Comparison of ENCODE assay signal across 23 mouse cellular contexts in the genomic region with DNA sequence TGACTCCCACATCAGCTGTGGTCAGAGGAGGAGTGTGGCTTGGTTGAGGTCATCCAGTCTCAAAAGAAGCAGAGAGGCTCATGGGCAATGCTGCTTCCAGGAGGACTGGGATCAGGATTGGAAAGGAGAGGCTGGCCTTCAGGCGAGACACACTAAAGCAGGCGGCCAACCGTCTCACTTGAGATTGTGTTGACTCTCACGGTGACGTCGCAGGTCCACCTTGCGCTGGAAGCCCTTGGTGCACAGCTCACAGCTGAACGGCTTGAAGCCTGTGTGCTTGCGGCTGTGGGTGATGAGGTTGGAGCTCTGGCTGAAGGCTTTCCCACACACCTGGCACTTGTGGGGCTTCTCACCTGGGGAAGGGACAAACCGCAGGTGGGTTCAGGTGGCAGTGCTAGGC. TPM values are rescaled to one million over a fixed set of nuclear protein-coding genes. Genes with fewer than 3 reads are reported as not detected.
DNase-seq lines count a peak whose midpoint lies in the region; ATAC-seq and TF ChIP-seq lines count a peak whose summit lies in the region.
"Had no signal": no experiment of that assay in that cellular context is flagged by ENCODE, and none has a peak within 500 bp of the region (broad histone marks: within the 10 kb centered on the region; RNA-seq: fewer than 3 reads in every experiment).

No protein-coding gene starts in this region.

- DNase-seq in liver, postnatal 0 days, result no peak
- DNase-seq in MEL (ENCODE audit: low read depth, low spot score), result peak; percentile 14
- no peak for DNase-seq in liver, embryonic 14.5 days (ENCODE audit: low read depth in 3 of 3, low spot score in 3 of 3)
- DNase-seq in forebrain, embryonic 10.5 days (ENCODE audit: extremely low spot score, low spot score), result no peak
- DNase-seq: adrenal gland, postnatal 10 days; cerebellum, adult 11 months; cerebellum, adult 8-10 months; cerebellum, postnatal 14 days; gastrocnemius, postnatal 10 days; heart, adult 18-20 months had no signal

- peaks cover 93% of the 10 kb centered on the region for H3K4me1 ChIP-seq in liver, embryonic 12.5 days
- peaks cover 21% of the 10 kb centered on the region for H3K4me1 ChIP-seq in liver, postnatal 0 days (ENCODE audit: insufficient read depth)
- peaks cover 6 to 35% of the 10 kb centered on the region in 2 experiments; a peak in 3 of 4 replicates for H3K4me1 ChIP-seq in MEL (ENCODE audit: control insufficient read depth in 1 of 2, insufficient read depth in 2 of 2, low read length in 2 of 2)
- H3K4me1 ChIP-seq in liver, embryonic 14.5 days (replicated peaks; ENCODE audit: control insufficient read depth in 2 of 2, insufficient read depth in 2 of 2, low read length in 1 of 2), result peaks cover 35 to 50% of the 10 kb centered on the region in 2 experiments
- H3K4me1 ChIP-seq in forebrain, embryonic 10.5 days, result peaks cover 21% of the 10 kb centered on the region
- H3K4me1 ChIP-seq in intestine, embryonic 16.5 days (ENCODE audit: control insufficient read depth, insufficient read depth, low read length), result peaks cover 2% of the 10 kb centered on the region; the same call in 1 of the 2 replicates
- H3K4me1 ChIP-seq: forebrain, embryonic 12.5 days had no signal

- 83% methylated on average over 10 of the region's 10 CpGs for WGBS in liver, embryonic 12.5 days (ENCODE audit: insufficient replicate concordance)
- 85% methylated on average over 10 of the region's 10 CpGs for WGBS in liver, postnatal 0 days (ENCODE audit: insufficient replicate concordance)
- WGBS in liver, embryonic 14.5 days (ENCODE audit: insufficient replicate concordance), result 85% methylated on average over 10 of the region's 10 CpGs
- 91% methylated on average over 10 of the region's 10 CpGs for WGBS in forebrain, embryonic 10.5 days
- 78% methylated on average over 10 of the region's 10 CpGs for WGBS in intestine, embryonic 16.5 days

- peak overlapping the region; percentile 31; the same call in 1 of the 2 replicates for H3K9ac ChIP-seq in liver, embryonic 12.5 days
- no peak overlapping the region for H3K9ac ChIP-seq in liver, postnatal 0 days (replicated peaks)
- H3K9ac ChIP-seq in MEL (ENCODE audit: control insufficient read depth, low read depth, low read length, poor library complexity, severe bottlenecking), result no peak overlapping the region
- no peak overlapping the region for H3K9ac ChIP-seq in liver, embryonic 14.5 days (replicated peaks)
- no peak overlapping the region for H3K9ac ChIP-seq in intestine, embryonic 16.5 days (ENCODE audit: low read depth, low read length)
- H3K9ac ChIP-seq: embryonic facial prominence, embryonic 12.5 days; forebrain, embryonic 12.5 days; heart, embryonic 12.5 days; hindbrain, embryonic 14.5 days had no signal

- H3K4me2 ChIP-seq in liver, embryonic 12.5 days, result no peak overlapping the region
- H3K4me2 ChIP-seq in liver, postnatal 0 days (ENCODE audit: low read depth, low read length), result no peak overlapping the region
- no peak overlapping the region for H3K4me2 ChIP-seq in liver, embryonic 14.5 days (ENCODE audit: low read depth)
- no peak overlapping the region for H3K4me2 ChIP-seq in intestine, embryonic 16.5 days (ENCODE audit: low read depth, low read length)
- H3K4me2 ChIP-seq: embryonic facial prominence, embryonic 12.5 days; forebrain, embryonic 12.5 days; heart, embryonic 12.5 days; hindbrain, embryonic 14.5 days had no signal

- no peak for ATAC-seq in liver, embryonic 12.5 days
- ATAC-seq in liver, postnatal 0 days, result no peak
- ATAC-seq in liver, embryonic 14.5 days (ENCODE audit: insufficient read depth), result no peak
- no peak for ATAC-seq in intestine, embryonic 16.5 days
- ATAC-seq: forebrain, embryonic 16.5 days had no signal

- TF ChIP-seq EP300 in liver, postnatal 0 days (IDR thresholded peaks at IDR 0.05; ENCODE audit: low read depth), result no peak
- TF ChIP-seq EP300 in MEL (IDR thresholded peaks at IDR 0.05; ENCODE audit: low read depth in 1 of 2, low read length in 2 of 2), result no peak
- no peak for TF ChIP-seq EP300 in liver, embryonic 14.5 days (IDR thresholded peaks at IDR 0.05; ENCODE audit: low read depth)

- TF ChIP-seq RAD21 in MEL (IDR thresholded peaks at IDR 0.05; ENCODE audit: low read depth, low read length), result no peak

- no peaks in the 10 kb centered on the region for H3K27me3 ChIP-seq in liver, embryonic 12.5 days (replicated peaks)
- H3K27me3 ChIP-seq in liver, postnatal 0 days (ENCODE audit: insufficient read depth, low read length), result no peaks in the 10 kb centered on the region
- H3K27me3 ChIP-seq in MEL (ENCODE audit: control insufficient read depth in 1 of 2, insufficient read depth in 2 of 2, low read length in 2 of 2), result no peaks in the 10 kb centered on the region
- H3K27me3 ChIP-seq in liver, embryonic 14.5 days (ENCODE audit: control insufficient read depth, insufficient read depth, low read length), result no peaks in the 10 kb centered on the region
- no peaks in the 10 kb centered on the region for H3K27me3 ChIP-seq in forebrain, embryonic 10.5 days (ENCODE audit: poor library complexity, severe bottlenecking)
- H3K27me3 ChIP-seq in intestine, embryonic 16.5 days (replicated peaks; ENCODE audit: control insufficient read depth, insufficient read depth, low read length), result no peaks in the 10 kb centered on the region
- H3K27me3 ChIP-seq: embryonic facial prominence, embryonic 12.5 days had no signal

- H3K4me3 ChIP-seq in liver, embryonic 12.5 days, result no peak overlapping the region
- H3K4me3 ChIP-seq in liver, postnatal 0 days (ENCODE audit: low read depth, low read length), result no peak overlapping the region
- H3K4me3 ChIP-seq in MEL (ENCODE audit: control insufficient read depth in 1 of 2, insufficient read depth in 1 of 2, low read depth in 2 of 2, low read length in 2 of 2), result no peak overlapping the region
- H3K4me3 ChIP-seq in liver, embryonic 14.5 days (ENCODE audit: insufficient read depth in 1 of 2, low read depth in 2 of 2, low read length in 2 of 2), result no peak overlapping the region
- no peak overlapping the region for H3K4me3 ChIP-seq in forebrain, embryonic 10.5 days
- H3K4me3 ChIP-seq in intestine, embryonic 16.5 days (ENCODE audit: low read length), result no peak overlapping the region
- H3K4me3 ChIP-seq: embryonic facial prominence, embryonic 12.5 days; forebrain, embryonic 12.5 days; heart, embryonic 12.5 days; hindbrain, embryonic 10.5 days had no signal

- H3K79me2 ChIP-seq in MEL (ENCODE audit: control insufficient read depth, insufficient read depth, low read length, poor library complexity), result no peaks in the 10 kb centered on the region; the same call in 1 of the 2 replicates

- H3K36me3 ChIP-seq in liver, embryonic 12.5 days, result peaks cover 74% of the 10 kb centered on the region
- H3K36me3 ChIP-seq in liver, postnatal 0 days (replicated peaks; ENCODE audit: insufficient read depth, low read length), result peaks cover 49% of the 10 kb centered on the region
- H3K36me3 ChIP-seq in MEL (ENCODE audit: control insufficient read depth in 1 of 2, insufficient read depth in 2 of 2, low read length in 2 of 2), result peaks cover 20 to 42% of the 10 kb centered on the region in 2 experiments
- H3K36me3 ChIP-seq in liver, embryonic 14.5 days (replicated peaks; ENCODE audit: control insufficient read depth, insufficient read depth, low read depth), result peaks cover 68% of the 10 kb centered on the region
- no peaks in the 10 kb centered on the region for H3K36me3 ChIP-seq in forebrain, embryonic 10.5 days (replicated peaks)
- H3K36me3 ChIP-seq in intestine, embryonic 16.5 days (ENCODE audit: control insufficient read depth, insufficient read depth, low read length), result no peaks in the 10 kb centered on the region
- H3K36me3 ChIP-seq: embryonic facial prominence, embryonic 12.5 days; forebrain, embryonic 12.5 days; heart, embryonic 12.5 days; hindbrain, embryonic 10.5 days had no signal

- H3K9me3 ChIP-seq in liver, embryonic 12.5 days (replicated peaks), result no peaks in the 10 kb centered on the region
- no peaks in the 10 kb centered on the region for H3K9me3 ChIP-seq in liver, postnatal 0 days (ENCODE audit: low read length)
- no peaks in the 10 kb centered on the region for H3K9me3 ChIP-seq in MEL (replicated peaks; ENCODE audit: insufficient read depth, low read length)
- no peaks in the 10 kb centered on the region for H3K9me3 ChIP-seq in liver, embryonic 14.5 days (ENCODE audit: control insufficient read depth, low read length)
- H3K9me3 ChIP-seq in forebrain, embryonic 10.5 days, result no peaks in the 10 kb centered on the region
- no peaks in the 10 kb centered on the region for H3K9me3 ChIP-seq in intestine, embryonic 16.5 days (ENCODE audit: control insufficient read depth, low read length)
- H3K9me3 ChIP-seq: embryonic facial prominence, embryonic 12.5 days; forebrain, embryonic 12.5 days; heart, embryonic 12.5 days; hindbrain, embryonic 10.5 days had no signal

- peak overlapping the region; percentile 90 for H3K27ac ChIP-seq in liver, embryonic 12.5 days
- H3K27ac ChIP-seq in liver, postnatal 0 days (ENCODE audit: low read depth), result no peak overlapping the region
- no peak overlapping the region for H3K27ac ChIP-seq in MEL (ENCODE audit: control insufficient read depth, low read depth, low read length)
- H3K27ac ChIP-seq in liver, embryonic 14.5 days, result peak overlapping the region; percentile 52
- no peak overlapping the region for H3K27ac ChIP-seq in forebrain, embryonic 10.5 days
- H3K27ac ChIP-seq in intestine, embryonic 16.5 days (ENCODE audit: low read length), result no peak overlapping the region
- H3K27ac ChIP-seq: embryonic facial prominence, embryonic 12.5 days; forebrain, embryonic 12.5 days; hindbrain, embryonic 14.5 days had no signal

- no peak for TF ChIP-seq CTCF in liver, postnatal 0 days (IDR thresholded peaks at IDR 0.05; ENCODE audit: low read depth)
- TF ChIP-seq CTCF in MEL (IDR thresholded peaks at IDR 0.05 in 2 of 3, conservative IDR thresholded peaks at IDR 0.05 in 1 of 3; ENCODE audit: control insufficient read depth in 1 of 3, insufficient read depth in 1 of 3, low read depth in 2 of 3, low read length in 3 of 3, poor library complexity in 1 of 3, severe bottlenecking in 1 of 3), result no peak
- TF ChIP-seq CTCF in liver, embryonic 14.5 days (IDR thresholded peaks at IDR 0.05; ENCODE audit: low read depth), result no peak

- no peak for TF ChIP-seq POLR2A in MEL (IDR thresholded peaks at IDR 0.05; ENCODE audit: control insufficient read depth in 1 of 2, insufficient read depth in 1 of 2, low read depth in 1 of 2, low read length in 2 of 2, poor library complexity in 1 of 2)

RNA-seq across cellular contexts. Expression of a gene that starts 11.9 kb away (rescaled TPM):
- 117 and 121 TPM in 2 replicates for polyA plus RNA-seq in liver, embryonic 12.5 days (2016; fragmentation: Nextera tagmentation; extraction: Ambion mirVana)
- polyA plus RNA-seq in liver, postnatal 0 days (2015; fragmentation: Nextera tagmentation; extraction: Ambion mirVana), result 48.9 and 52.2 TPM in 2 replicates
- 75.1 and 82.9 TPM in 2 replicates for total RNA-seq in MEL (2012; rRNA removed)
- 100 to 1,000 TPM; 194 to 277 TPM for polyA plus RNA-seq in MEL (2012; ENCODE audit: insufficient read depth in 1 of 2, insufficient read length in 2 of 2, low read depth in 1 of 2, low replicate concordance in 2 of 2, missing spikeins in 1 of 2)
- polyA plus RNA-seq in liver, embryonic 14.5 days (2012; rRNA removed), result 72.5 and 86.9 TPM in 2 replicates
- 89.2 and 107 TPM in 2 replicates for polyA plus RNA-seq in liver, embryonic 14.5 days (2014; fragmentation: Nextera tagmentation; extraction: Ambion mirVana)
- 4.7 and 5.4 TPM in 2 replicates for polyA plus RNA-seq in forebrain, embryonic 10.5 days (2016; fragmentation: Nextera tagmentation; extraction: Ambion mirVana)
- polyA plus RNA-seq in intestine, embryonic 16.5 days (2015; fragmentation: Nextera tagmentation; extraction: Ambion mirVana), result 1.1 and 2.5 TPM in 2 replicates
- total RNA-seq: ES-E14; heart, adult 18-20 months; heart, postnatal 25 days had no signal
- polyA plus RNA-seq: cortical plate, adult 2 months; forebrain, embryonic 16.5 days; frontal cortex, adult 2 months; hindbrain, embryonic 14.5 days had no signal

RNA-seq across cellular contexts. Expression of a gene that starts 26.3 kb away (rescaled TPM):
- 24.9 and 26.3 TPM in 2 replicates for polyA plus RNA-seq in liver, embryonic 12.5 days (2016; fragmentation: Nextera tagmentation; extraction: Ambion mirVana)
- polyA plus RNA-seq in liver, postnatal 0 days (2015; fragmentation: Nextera tagmentation; extraction: Ambion mirVana), result 4.5 and 5.8 TPM in 2 replicates
- 20.3 and 22.5 TPM in 2 replicates for total RNA-seq in MEL (2012; rRNA removed)
- 10 to 100 TPM in 1 of 2 experiments, not detected in 1; 50.2 TPM for polyA plus RNA-seq in MEL (2012; ENCODE audit: insufficient read depth in 1 of 2, insufficient read length in 2 of 2, low read depth in 1 of 2, low replicate concordance in 2 of 2, missing spikeins in 1 of 2)
- 10.0 and 11.6 TPM in 2 replicates for polyA plus RNA-seq in liver, embryonic 14.5 days (2012; rRNA removed)
- polyA plus RNA-seq in liver, embryonic 14.5 days (2014; fragmentation: Nextera tagmentation; extraction: Ambion mirVana), result 7.6 and 9.0 TPM in 2 replicates
- 60.1 and 62.6 TPM in 2 replicates for polyA plus RNA-seq in forebrain, embryonic 10.5 days (2016; fragmentation: Nextera tagmentation; extraction: Ambion mirVana)
- polyA plus RNA-seq in intestine, embryonic 16.5 days (2015; fragmentation: Nextera tagmentation; extraction: Ambion mirVana), result 27.5 and 32.2 TPM in 2 replicates

RNA-seq across cellular contexts. Expression of a gene that starts 31.2 kb away (rescaled TPM):
- polyA plus RNA-seq in liver, embryonic 12.5 days (2016; fragmentation: Nextera tagmentation; extraction: Ambion mirVana), result 12.5 and 13.6 TPM in 2 replicates
- polyA plus RNA-seq in liver, postnatal 0 days (2015; fragmentation: Nextera tagmentation; extraction: Ambion mirVana), result 3.7 TPM in 2 replicates
- 7.5 and 8.0 TPM in 2 replicates for total RNA-seq in MEL (2012; rRNA removed)
- 10 to 100 TPM in 1 of 2 experiments, not detected in 1; 16.4 TPM for polyA plus RNA-seq in MEL (2012; ENCODE audit: insufficient read depth in 1 of 2, insufficient read length in 2 of 2, low read depth in 1 of 2, low replicate concordance in 2 of 2, missing spikeins in 1 of 2)
- 4.5 and 5.4 TPM in 2 replicates for polyA plus RNA-seq in liver, embryonic 14.5 days (2012; rRNA removed)
- polyA plus RNA-seq in liver, embryonic 14.5 days (2014; fragmentation: Nextera tagmentation; extraction: Ambion mirVana), result 5.3 and 7.5 TPM in 2 replicates
- 22.9 and 26.5 TPM in 2 replicates for polyA plus RNA-seq in forebrain, embryonic 10.5 days (2016; fragmentation: Nextera tagmentation; extraction: Ambion mirVana)
- polyA plus RNA-seq in intestine, embryonic 16.5 days (2015; fragmentation: Nextera tagmentation; extraction: Ambion mirVana), result 12.6 and 13.8 TPM in 2 replicates

RNA-seq across cellular contexts. Expression of a gene that starts 46.6 kb away (rescaled TPM):
- not detected in 2 replicates for polyA plus RNA-seq in liver, embryonic 12.5 days (2016; fragmentation: Nextera tagmentation; extraction: Ambion mirVana)
- polyA plus RNA-seq in liver, postnatal 0 days (2015; fragmentation: Nextera tagmentation; extraction: Ambion mirVana), result 4.7 TPM in 1 of 2 replicates, not detected in the other
- not detected in 2 replicates for total RNA-seq in MEL (2012; rRNA removed)
- not detected for polyA plus RNA-seq in MEL (2012; ENCODE audit: insufficient read depth in 1 of 2, insufficient read length in 2 of 2, low read depth in 1 of 2, low replicate concordance in 2 of 2, missing spikeins in 1 of 2)
- polyA plus RNA-seq in liver, embryonic 14.5 days (2012; rRNA removed), result 0.10 and 0.19 TPM in 2 replicates
- polyA plus RNA-seq in liver, embryonic 14.5 days (2014; fragmentation: Nextera tagmentation; extraction: Ambion mirVana), result 0.39 TPM in 1 of 2 replicates, not detected in the other
- 0.07 TPM in 1 of 2 replicates, not detected in the other for polyA plus RNA-seq in forebrain, embryonic 10.5 days (2016; fragmentation: Nextera tagmentation; extraction: Ambion mirVana)
- 383 and 542 TPM in 2 replicates for polyA plus RNA-seq in intestine, embryonic 16.5 days (2015; fragmentation: Nextera tagmentation; extraction: Ambion mirVana)
- total RNA-seq: ES-E14; gastrocnemius, postnatal 10 days; gastrocnemius, postnatal 4 days; heart, adult 18-20 months; heart, postnatal 25 days had no signal
- polyA plus RNA-seq: embryonic facial prominence, embryonic 12.5 days; forebrain, embryonic 12.5 days; forebrain, embryonic 16.5 days; heart, embryonic 12.5 days; hindbrain, embryonic 10.5 days; hindbrain, embryonic 14.5 days had no signal

Comparison
In these comparisons a context has a peak if more than half of its experiments do, and no peak if none do; other contexts are left out.
1. H3K27ac ChIP-seq: peak in liver, embryonic 12.5 days (single experiment) and liver, embryonic 14.5 days (single experiment); none in liver, postnatal 0 days (single experiment), MEL (single experiment), forebrain, embryonic 10.5 days (single experiment) and intestine, embryonic 16.5 days (single experiment).